Mouse (Mus musculus) left cerebral cortex, adult 18-20 months (tissue): ENCODE measurements at regions not wholly inside any gene's neighbourhood (a gene's known extent, or its start where the extent isn't known, plus 50 kb on each side); places are given as distances from the start of the nearest gene placed in this dataset.

ENCODE experiments used
- DNase-seq, 2 experiments: peaks; one replicate each; pipeline ENCODE4 v3.0.0; 2021 to 2022; ENCODE audit warnings: low spot score in 2 of 2, mixed read lengths in 1 of 2

DNA sequence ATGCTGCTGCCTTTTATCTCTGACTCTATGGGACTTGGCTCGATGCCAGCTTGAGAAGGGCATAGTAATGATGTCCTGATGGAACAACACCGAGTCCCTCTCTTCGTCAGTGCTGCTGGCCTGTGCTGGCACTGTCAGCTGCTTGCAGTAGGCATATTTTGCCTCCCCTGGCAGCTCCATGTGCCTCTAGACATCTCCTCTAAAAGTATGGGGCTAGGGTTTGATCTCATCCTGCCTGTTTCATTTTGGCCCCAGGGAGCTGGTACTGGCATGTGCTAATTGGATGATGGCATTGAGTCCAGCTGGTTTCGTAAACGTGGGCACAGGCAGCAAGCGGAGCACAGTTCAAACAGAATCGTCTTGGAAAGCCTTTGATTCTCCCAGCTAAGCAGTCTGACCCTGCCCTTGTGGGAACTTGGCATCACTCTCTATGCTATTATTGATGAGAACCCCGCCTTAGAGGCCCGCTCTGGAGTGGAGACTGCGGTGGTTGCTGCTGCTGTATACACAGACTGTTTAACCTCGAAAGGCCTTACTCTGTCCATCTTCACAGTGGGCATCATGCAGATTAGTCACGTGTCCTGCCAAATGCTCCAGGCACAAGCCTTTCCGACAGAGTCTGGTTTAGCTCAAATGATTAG lies 153.0 kb upstream of the Ppp2r3a start:
- no peak for DNase-seq

DNA sequence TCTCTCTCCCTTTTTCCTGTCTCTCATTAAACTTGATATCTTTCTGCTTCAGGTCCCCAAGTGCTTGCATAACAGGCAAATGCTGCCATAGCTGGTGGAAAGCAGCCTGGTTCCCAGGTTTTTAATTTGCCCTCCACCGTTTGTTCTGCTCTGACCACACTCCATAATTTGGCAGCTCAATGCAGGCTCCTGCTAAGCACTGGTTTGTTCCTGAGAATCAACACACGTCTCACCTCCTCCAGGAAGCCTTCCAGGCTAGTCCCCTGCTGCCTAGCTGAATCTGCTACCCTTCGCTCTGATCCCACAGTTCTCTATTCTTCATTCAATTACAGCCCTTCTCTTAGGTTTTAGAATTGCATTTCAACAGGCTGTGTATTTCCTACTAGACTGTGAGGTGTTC lies 152.4 kb upstream of the Ppp2r3a start:
- DNase-seq = no peak

GRCm38 (mm10) chr9:101402544-101403194 lies 151.1 kb upstream of the Ppp2r3a start:
- no peak for DNase-seq

DNA sequence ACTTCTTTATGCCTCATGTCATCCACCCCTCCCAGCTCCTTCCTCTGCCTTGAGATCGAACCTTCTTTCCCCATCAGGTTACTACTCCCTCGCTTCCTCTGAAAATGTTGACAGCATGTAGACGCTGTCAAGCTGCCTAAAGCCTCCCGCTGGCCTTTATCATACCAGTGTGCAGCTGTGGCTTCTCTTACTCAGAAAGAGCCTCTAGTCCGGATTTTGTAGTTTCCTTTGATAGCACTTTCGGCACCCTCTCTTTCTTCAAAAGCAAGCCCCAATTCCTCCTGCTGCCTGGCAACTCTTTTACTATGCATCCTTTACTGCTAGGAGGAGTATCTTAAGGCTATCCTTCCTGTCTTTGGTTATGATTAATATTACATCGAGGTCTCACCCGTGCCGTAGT lies 149.8 kb upstream of the Ppp2r3a start:
- no peak for DNase-seq

DNA sequence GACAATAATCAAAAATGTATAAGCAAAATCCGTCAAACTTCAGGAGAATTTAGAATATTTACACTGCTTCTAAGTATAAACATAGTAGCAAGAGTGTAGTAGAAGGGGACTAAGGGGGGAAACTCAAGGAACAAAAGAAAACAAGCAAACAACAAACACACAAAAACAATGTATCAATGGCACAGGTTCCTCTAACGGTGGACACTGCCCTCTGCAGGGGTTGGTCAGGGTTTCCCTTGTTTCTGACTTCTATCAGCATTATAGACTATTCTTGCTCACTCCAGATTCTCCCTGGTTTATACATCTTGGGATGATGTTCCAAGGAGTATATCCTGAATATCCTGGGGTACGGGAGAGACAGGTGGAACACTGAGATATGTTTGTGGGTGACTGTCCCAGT lies 147.3 kb upstream of the Ppp2r3a start:
- DNase-seq = no peak

GRCm38 (mm10) chr9:101369380-101369779 lies 117.8 kb upstream of the Ppp2r3a start:
- DNase-seq = no peak

DNA sequence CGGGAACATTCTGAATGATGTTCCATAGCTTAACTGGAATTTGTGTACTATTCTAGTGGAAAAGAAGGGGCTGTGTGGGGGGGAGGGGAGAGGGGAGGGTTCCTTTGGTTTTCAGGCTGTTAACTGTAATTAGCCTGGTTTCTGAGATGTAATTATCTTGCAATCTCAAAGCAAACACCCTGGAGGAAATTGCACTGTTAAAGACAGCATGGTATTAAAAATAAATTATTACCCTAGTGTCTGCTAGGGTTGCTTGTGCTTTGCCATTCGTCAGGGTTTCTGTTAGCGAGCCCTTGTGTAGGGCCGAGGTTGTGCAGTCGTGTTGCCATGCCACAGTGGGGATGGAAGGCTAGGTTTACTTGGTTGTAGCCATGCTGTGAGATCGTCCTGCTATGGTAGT lies 105.0 kb upstream of the Ppp2r3a start:
- no peak for DNase-seq

GRCm38 (mm10) chr9:101348771-101349170 lies 97.2 kb upstream of the Ppp2r3a start:
- no peak for DNase-seq

GRCm38 (mm10) chr9:101342887-101343286 lies 91.3 kb upstream of the Ppp2r3a start:
- no peak for DNase-seq

DNA sequence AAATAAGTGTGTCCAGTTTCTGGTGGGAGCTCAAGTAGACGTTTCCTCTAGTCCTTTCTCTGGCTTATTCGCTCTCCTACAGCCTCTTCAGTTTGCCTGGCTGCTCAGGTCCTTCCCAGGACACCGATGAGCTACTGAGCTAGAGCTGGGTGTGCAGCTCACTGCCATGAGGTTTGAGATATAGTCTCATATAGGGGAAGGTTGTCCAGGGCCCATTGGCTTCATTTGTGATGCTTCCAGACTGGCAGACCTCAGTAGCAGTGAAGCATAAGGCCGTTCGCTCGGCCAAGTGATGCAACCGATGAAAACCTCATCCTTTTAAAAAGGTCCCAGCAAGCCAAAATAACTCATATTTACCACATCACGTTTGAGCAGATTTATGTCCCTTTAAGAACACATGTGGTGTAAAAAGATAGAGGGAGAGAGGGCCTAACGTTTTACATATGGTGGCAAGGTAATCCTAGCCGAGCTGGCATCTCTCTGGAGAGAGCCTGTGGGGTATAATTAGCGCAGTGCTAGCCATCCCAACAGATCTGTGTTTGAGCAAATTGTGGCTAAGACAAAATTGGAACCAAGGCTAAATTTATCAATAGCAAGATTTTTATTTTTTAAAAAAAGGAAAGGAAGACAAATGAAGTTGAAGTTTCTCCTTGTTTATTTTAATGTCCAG lies 89.3 kb upstream of the Ppp2r3a start:
- no peak for DNase-seq

DNA sequence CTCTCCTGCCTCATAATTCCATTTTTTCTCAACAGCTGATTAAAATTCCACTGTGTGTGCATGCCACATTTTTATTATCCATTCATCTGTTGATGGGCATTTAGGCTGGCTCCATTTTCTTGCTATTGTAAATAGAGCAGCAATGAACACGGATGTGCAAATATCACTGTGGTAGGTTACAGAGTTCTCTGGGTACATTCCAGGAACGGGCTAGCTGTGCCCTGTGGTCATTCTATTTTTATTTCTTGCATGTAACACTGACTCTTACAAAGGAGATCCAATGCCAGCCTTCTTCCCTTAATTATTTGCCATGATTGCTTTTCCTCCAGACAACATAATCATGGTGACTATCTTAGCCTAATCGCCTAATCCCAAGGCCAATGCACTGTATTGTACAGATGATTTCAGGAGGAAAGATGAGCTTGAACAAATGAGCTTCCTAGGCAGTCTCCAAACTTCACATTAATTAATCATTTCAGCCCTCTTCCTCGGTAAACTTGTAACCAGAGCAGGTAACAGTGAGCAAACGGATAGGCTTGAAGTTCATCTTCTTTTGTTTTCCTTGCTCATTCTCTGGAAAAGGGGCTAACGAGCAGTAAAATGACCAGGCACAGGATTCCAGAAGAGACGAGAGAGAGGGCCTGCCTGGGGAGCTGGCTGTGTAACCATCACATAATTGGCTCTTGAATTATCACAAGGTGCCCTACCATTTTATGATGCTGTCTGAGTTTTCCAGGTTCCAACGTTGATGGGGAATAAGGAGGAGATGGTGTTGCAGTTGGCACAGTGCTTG lies 77.6 kb upstream of the Ppp2r3a start:
- no peak for DNase-seq

DNA sequence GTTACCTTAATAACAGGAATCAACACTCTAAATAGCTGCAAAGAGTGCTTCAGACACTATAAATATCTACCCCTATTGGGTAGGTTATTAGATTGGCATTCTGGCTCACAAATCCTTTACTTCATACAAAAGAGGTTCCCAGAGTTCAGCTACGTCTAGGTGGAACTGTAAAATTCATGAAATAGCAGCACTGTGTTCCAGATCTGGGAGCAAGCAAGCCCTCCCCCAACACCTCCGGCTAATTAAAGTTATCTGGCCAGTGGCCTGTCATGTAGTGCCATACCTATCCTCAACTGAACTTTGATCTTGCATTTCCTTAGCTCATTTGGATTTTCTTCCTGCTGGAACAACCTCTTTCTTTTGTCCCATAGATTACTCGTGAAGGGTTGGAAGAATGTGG lies 75.4 kb upstream of the Ppp2r3a start:
- no peak for DNase-seq

DNA sequence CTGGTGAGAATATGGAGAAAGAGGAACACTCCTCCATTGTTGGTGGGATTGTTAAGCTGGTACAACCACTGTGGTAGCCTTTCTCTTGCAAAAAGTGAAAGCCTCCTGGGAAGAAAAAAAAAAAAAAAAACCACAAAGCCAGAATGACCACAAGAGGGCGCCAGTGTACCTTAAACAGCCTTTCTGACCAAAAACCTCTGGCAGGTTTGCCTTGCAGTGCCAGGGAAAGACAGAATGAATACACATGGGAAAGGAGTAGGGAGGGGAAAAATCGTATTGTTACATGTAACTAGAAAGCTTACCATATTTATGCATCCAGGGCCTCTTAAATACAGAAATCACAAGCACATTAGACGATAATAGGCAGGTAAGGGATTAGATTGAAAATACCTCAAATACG lies 62.4 kb upstream of the Ppp2r3a start:
- DNase-seq = peak; percentile 70 to 74

DNA sequence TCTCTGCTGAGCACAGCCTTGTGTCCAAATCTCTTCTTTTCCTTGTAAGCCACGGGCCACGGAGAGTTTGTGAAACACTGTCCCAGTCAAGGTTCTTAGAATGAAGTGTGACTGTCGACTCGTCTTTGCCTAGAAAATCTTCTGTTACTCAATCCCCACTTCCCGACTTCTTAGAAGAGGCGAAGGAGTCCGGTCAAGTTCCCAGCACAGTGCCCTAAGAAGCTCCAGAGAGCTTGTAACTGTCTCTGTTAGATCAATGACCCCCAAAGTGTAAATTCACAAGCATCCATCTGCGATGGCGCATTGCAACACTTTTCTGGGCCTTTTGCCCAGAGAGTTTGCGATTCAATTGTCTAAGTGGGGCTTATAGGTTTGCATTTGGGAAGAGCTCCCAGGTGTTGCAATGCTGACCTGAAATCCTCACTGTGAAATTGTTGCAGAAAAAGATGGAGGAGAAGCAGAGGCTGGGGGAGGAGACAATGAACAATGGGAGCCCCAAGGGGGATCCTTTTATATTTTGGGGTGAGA lies 54.9 kb upstream of the Ppp2r3a start:
- DNase-seq = no peak

DNA sequence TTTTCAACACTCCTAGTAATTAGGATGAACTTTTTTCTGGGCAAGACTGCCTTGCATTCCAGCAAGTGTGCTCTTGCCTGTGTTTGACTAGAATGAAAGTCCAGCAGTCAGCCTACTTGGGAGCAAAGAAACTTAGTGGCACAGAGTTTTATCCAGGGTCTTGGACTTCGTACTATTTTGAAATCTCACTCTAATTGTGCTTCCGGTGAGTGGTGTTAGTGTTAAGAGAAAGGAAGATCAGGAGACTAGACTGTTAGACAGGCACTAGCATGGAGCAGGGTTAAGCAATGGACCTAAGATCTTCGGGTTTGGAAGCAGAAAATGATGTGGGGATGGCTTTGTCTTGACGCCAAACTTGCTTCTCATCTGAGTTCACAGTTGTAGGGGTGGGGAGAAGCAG lies 54.1 kb upstream of the Ppp2r3a start:
- DNase-seq = no peak
